Mouse (Mus musculus) olfactory bulb, adult 2 months (tissue): ENCODE measurements around the gene 2510039O18Rik.

Source experiments
- CTCF ChIP-seq: fragments of 200-500 bp; IDR thresholded peaks from 2 replicates; pipeline ENCODE4 v1.5.1; 2012; ENCODE audit warnings: low read depth, mild to moderate bottlenecking, low read length, moderate library complexity; ENCODE audit not compliant: insufficient read depth
- POLR2A ChIP-seq: fragments of 200-500 bp; IDR thresholded peaks from 2 replicates; pipeline ENCODE4 v1.6.1; 2012; ENCODE audit warnings: mild to moderate bottlenecking, low read depth, low read length, moderate library complexity; ENCODE audit not compliant: insufficient read depth

- TF ChIP-seq POLR2A: no peak
- no peak for TF ChIP-seq CTCF
Observed at GRCm38 (mm10) chr4:147943005-147943404, 2.3 kb downstream of the 2510039O18Rik start.
